Mouse (Mus musculus): ENCODE results near the gene 2210011C24Rik.
"Not testable (repeated sequence)": the region's sequence is repeated elsewhere in the genome, so short reads cannot be mapped to it uniquely, and the experiment has no call there.

2210011C24Rik gene

GRCm38 (mm10) chr8:84019738-84020137 is 7.8 kb upstream of the 2210011C24Rik start:
- DNase-seq (ENCODE audit: low spot score in 2 of 2) = no peak

DNA sequence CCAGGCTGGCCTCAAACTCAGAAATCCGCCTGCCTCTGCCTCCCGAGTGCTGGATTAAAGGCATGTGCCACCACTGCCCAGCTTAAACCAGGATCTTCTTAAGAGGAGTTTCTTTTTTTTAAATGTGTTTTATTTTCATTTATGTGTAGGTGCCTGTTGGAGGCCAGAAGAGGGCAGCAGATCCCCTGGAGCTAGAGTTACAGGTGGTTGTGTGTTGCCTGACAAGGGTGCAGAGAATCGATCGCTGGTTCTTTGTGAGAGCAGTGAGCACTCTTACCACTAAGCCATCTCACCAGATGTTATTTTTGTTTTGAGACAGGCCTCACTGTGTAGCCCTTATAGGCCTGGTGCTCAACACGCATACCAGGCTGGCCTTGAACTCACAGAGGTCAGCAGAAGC is 3.9 kb upstream of the 2210011C24Rik start:
- DNase-seq (ENCODE audit: low spot score in 2 of 2) = no peak

GRCm38 (mm10) chr8:84012499-84013165 is 661 bp upstream of the 2210011C24Rik start:
- DNase-seq (ENCODE audit: low spot score in 2 of 2) = peak; percentile 56 to 74

GRCm38 (mm10) chr8:84010625-84011611 is 1.1 kb downstream of the 2210011C24Rik start:
- peak; percentile 50 to 61 for DNase-seq (ENCODE audit: low spot score in 2 of 2)

- peak; percentile 72 to 82 for DNase-seq (ENCODE audit: low spot score in 2 of 2)
Observed at GRCm38 (mm10) chr8:84009876-84010275, 2.1 kb downstream of the 2210011C24Rik start.

- no peak for DNase-seq (ENCODE audit: low spot score in 2 of 2)
Observed at GRCm38 (mm10) chr8:84008362-84008761, 3.6 kb downstream of the 2210011C24Rik start.

DNA sequence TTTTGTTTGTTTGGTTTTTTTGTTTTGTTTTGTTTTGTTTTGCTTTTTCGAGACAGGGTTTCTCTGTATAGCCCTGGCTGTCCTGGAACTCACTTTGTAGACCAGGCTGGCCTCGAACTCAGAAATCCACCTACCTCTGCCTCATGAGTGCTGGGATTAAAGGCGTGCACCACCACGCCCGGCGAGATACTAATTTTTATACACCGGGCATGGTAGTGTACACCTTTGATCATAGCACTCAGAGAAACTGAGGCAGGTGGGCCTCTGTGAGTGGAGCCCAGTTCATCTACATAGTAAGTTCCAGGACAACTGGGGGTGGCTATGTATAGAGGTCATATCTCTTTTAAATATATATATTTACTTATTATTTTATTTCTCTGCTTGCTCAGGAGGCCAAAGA is 6.5 kb downstream of the 2210011C24Rik start:
- DNase-seq (ENCODE audit: low spot score in 2 of 2) = not testable (repeated sequence)

DNA sequence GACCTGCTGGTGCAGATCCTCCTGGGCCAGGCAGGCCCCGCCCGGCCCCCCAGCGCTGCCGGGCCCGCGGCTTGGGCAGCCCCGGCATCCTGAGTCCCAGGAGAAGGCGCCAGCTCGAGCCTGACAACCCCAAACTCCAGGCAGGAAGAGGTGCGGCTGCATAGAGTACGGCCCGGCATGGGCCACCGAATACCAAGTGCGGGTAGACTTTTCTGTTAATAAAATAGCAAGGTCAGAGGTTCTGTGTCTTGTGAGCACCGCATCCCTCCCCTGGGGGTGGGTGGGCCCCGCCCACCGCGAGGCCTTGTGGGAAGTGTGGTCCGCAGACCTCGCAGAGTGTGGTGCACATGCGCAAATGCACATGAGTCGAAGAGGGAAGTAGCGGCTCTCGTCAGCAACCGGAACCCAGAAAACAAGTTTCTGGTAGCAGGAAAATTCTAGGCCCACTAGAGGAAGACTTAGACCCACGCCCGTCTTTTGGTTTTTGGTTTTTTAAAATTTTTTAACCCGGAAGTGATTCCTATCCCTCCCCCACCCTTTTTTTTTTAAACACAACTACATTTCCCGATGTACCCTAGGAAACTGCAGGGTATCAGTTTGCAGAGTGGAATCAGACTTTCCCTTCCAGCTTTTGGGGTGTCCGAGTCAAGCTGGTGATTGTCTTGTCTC is 7.3 kb downstream of the 2210011C24Rik start:
- DNase-seq (ENCODE audit: low spot score in 2 of 2) = peak; percentile 91 to 96

DNA sequence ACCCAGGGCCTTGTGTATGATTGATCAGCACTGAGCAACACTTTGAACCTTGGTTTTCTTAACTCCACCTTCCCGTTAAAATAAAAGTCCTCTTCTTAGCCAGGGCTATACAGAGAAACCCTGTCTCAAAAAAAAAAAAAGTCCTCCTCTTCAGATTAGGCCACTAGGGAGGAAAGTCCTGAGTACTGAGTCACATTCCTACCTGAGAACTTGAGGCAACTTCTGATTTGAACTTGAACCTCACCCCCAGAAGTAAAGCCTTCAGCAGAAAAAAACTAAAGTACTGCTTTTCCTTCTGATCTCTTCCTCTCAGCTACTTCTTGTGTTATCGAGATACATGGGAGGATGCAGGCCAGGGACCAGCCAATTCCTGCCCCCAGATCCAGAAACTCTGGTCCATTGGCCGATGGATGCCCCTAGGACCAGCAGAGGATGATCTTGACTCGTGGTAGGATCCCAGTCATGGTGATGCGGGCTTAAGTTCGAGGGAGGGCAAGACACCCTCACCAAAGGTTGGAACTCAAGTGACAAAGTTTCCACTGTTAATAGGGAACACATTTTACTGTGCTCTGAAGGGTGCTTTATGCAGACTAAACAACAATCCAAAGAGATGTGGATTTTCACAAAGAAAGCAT is 8.2 kb downstream of the 2210011C24Rik start:
- DNase-seq (ENCODE audit: low spot score in 2 of 2) = no peak

DNA sequence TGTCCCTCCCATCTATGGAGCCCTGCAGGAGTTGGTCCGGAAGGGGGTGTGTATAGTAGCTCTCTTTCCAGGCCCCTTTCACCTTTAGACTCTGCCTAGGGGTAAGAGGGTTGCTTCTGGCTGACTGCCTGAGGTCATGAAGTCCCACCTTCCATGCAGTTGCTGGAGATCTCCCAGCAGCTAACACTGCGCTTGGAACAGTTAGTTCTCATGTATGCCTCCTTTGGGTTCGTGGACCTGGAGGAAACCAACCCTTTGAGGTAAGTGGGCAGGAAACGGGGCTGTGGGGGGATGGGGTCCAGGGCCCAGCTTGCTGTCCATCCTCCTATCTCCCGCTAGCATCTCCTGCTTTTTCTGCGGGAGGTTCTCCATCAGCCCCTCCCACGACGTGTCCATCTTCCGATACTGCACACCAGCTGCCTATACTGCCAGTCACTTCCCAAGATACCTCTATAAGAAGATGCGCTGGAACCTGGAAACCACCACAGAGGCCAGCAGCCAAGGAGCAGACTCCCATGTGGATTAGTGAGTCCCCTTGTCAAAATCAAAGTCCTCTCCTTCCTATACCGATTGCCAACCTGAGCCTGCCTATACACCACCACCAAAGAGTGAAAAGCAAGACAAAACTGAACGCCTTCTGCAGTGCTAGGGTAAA is 8.9 kb downstream of the 2210011C24Rik start:
- DNase-seq (ENCODE audit: low spot score in 2 of 2) = no peak

DNA sequence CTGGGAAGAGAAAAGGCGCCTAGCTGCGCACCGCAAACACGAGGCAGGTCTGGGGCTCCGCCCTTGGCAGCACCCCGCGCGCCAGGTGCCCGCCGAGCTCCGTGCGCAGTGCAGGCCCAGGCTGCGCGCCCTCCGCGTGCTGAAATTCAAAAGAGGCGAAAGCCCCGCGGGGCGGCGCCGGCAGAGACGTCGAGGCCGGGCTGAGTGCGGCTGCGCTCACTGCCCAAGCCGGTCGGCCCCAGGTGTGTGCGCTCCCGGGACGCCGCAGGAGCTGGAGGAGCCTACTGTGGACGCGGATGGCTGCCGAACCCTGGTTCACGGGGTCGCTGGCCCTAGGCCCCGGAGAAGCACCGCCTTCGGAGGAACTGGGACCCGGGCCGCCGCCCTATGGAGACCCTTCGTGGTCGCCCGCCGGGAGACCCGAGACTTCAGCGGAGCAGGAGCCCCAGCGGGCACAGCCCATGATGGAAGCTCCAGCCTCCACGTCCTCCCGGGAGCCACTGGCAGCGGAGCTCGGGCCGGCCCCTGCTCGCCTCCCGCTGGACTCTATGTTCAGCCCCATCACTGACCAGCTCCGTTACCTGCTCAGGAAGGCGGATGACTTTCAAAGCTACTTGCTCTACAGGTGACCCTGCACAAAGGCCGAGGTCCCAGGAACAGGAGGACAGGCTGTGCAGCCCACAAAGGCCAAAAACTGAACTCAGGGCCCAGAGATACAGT is 10.5 kb downstream of the 2210011C24Rik start, which contains the start of gene 1700067K01Rik:
Gene 1700067K01Rik, plus strand, starts transcription at position 222 of the 720 bp plus-strand sequence.
- DNase-seq (ENCODE audit: low spot score in 2 of 2) = no peak

- no peak for DNase-seq (ENCODE audit: low spot score in 2 of 2)
Observed at GRCm38 (mm10) chr8:83999825-84000224, 12.1 kb downstream of the 2210011C24Rik start.

DNA sequence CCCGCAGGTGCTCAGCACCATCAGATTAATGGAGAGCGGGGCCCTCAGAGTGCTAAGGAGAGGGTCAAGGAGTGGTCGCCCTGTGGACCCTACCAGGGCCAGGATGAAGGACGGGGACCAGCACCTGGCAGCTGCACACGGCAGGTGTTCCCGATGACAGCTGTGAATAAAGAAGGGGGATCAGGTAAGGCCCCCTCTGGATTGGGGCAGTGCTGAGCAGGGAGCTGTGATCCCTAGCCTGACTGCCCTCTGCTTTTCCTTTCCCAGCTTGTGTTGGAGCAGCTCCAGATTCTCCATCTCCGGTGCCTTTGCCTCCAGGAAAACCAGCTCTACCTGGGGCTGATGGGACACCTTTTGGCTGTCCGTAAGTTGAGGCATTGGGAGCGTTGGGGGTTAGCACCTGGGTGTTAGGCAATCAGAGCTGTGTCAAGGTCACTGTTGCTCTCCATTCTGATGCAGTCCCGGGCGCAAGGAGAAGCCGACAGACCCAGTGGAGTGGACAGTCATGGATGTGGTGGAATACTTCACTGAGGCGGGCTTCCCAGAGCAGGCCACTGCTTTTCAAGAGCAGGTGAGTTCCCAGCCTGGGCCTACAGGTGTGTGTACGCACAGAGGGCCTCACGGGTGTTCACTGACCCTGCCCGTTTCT is 12.8 kb downstream of the 2210011C24Rik start:
- no peak for DNase-seq (ENCODE audit: low spot score in 2 of 2)

- peak; percentile 38 to 68 for DNase-seq (ENCODE audit: low spot score in 2 of 2)
Observed at GRCm38 (mm10) chr8:83998231-83999056, 13.5 kb downstream of the 2210011C24Rik start.

DNA sequence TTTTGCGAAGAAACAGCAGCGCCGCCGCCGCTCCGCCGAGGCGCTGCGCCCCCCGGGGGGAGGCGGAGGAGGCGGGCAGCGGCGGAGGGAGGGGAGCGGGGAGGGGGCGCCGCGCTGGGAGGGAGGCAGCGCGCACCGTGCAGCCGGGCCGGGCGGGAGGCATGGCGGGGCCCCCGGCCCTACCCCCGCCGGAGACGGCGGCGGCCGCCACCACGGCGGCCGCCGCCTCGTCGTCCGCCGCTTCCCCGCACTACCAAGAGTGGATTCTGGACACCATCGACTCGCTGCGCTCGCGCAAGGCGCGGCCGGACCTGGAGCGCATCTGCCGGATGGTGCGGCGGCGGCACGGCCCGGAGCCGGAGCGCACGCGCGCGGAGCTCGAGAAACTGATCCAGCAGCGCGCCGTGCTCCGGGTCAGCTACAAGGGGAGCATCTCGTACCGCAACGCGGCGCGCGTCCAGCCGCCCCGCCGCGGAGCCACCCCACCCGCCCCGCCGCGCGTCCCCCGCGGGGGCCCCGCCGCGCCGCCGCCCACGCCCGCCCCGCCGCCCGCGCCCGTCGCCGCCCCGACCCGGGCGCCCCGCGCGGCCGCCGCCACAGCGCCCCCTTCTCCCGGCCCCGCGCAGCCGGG is 14.3 kb downstream of the 2210011C24Rik start, which contains the start of gene Samd1:
Gene Samd1, plus strand, starts transcription at position 162 of the 631 bp plus-strand sequence.
- peak in 1 of 2 experiments; percentile 23 for DNase-seq (ENCODE audit: low spot score in 2 of 2)

DNA sequence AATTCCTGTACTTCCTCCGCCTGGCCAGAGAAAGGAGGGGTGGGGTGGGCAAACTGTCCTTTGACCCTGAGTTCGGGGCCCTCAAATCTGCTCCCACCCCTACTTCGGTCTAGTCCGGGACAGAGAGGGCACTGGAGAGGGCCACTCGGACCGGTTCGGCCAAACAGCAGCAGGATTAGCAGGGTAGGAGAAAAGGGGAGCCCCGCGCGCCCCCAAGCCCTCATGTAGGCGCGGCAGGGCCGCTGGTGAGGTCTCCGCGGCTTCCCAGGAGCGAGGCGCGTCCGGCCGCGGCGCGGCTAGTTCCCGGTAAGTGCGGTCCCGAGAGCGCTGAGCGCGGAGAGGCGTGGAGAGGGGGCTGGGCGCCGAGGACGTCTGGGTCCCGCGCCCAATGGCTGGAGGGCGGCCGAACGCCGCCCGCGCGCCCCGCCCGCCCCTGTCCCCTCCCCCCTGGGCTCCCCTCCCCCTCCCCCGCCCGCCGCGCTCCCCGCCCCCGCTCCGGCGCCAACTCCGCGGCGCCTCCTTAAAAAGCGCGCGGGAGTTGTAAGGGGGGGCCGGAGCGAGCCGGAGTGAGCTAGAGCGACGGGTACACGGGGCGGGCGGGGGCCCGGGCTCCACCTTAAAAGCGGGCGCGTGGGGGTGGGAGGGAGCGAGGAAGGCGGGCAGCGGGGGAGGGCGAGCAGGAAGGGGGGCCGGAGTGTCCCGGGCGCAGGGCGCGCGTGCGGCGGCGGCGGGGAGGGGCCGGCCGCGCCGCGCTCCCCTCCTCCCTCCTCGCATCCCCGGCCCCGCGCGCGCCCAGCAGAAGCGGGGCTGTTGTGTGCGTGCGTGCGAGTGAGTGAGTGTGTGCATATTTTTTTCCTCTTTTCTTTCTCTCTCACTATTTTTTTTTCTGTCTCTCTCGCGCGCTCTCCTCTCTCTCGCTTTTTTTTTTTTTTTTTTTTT is 15.1 kb downstream of the 2210011C24Rik start:
- DNase-seq (ENCODE audit: low spot score in 2 of 2) = peak; percentile 41 to 61

DNA sequence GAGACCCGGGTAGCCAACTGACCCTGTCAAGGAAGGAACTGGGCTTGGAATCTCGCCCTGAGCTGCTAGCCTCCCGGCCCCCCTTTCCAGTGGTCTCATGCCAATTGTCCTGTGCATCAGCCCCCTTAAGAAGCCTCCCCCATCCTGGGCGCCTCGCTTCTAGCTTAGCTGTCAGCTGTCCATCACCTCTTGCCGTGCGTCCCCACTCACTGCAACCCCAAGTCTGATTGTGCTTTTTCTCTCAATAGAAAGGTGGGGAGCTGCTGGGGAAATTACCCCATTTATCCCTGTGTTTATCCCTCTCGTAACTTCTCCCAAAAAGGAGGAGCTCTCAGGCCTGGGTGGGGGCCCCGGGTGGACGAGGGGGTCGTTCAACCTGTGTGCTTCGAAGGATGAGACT is 16.0 kb downstream of the 2210011C24Rik start:
- DNase-seq (ENCODE audit: low spot score in 2 of 2) = no peak

Data from natural killer cell, adult 2 months (primary cell).